Mouse (Mus musculus) bone marrow, adult 2 months (tissue): Measurements from ENCODE around the gene Rsu1. TPM values are rescaled to one million over a fixed set of nuclear protein-coding genes. Genes with fewer than 3 reads are reported as not detected.
A peak's percentile ranks its signal among the peaks of the same experiment; 100 is the strongest.

Experiments
- H3K27ac ChIP-seq: fragments of 200-500 bp; 2 replicates; pipeline ENCODE4 v1.5.1; 2012; ENCODE audit warnings: low read depth, mild to moderate bottlenecking, control low read depth, inconsistent platforms, low read length; ENCODE audit not compliant: control insufficient read depth, poor library complexity, insufficient read depth
- H3K4me1 ChIP-seq: fragments of 200-500 bp; 2 replicates; pipeline ENCODE4 v1.6.1; 2011; ENCODE audit warnings: low read length; ENCODE audit not compliant: control insufficient read depth, insufficient read depth
- H3K4me3 ChIP-seq: fragments of 200-500 bp; replicated peaks from 2 replicates; pipeline ENCODE3; 2011; ENCODE audit warnings: mild to moderate bottlenecking, low read depth, low read length, control low read depth; ENCODE audit not compliant: control insufficient read depth
- CTCF ChIP-seq: fragments of 200-500 bp; IDR thresholded peaks from 2 replicates; pipeline ENCODE4 v1.5.1; 2011; ENCODE audit warnings: low read length, control low read depth; ENCODE audit not compliant: control insufficient read depth, insufficient read depth
- POLR2A ChIP-seq: fragments of 200-500 bp; IDR thresholded peaks from 2 replicates; pipeline ENCODE4 v1.6.1; 2011; ENCODE audit warnings: low read depth, mild to moderate bottlenecking, control low read depth, low read length, borderline replicate concordance; ENCODE audit not compliant: control insufficient read depth
- WGBS: fragments of 180-500 bp; shearing (Covaris S2); methylation state at CpG from one replicate; pipeline ENCODE4 v1.1.7; 2018; 5-methylcytosine and 5-hydroxymethylcytosine counted together
- polyA plus RNA-seq: library from polyadenylated mRNA; stranded (reverse); fragments of >200 nt; gene quantifications from 2 replicates; pipeline ENCODE4 v1.2.4, GENCODE M21; 2011; ENCODE audit warnings: low replicate concordance; ENCODE audit not compliant: missing spikeins, insufficient read depth, insufficient read length

Rsu1 gene
- polyA plus RNA-seq, 1 experiment: 70.8 TPM

GRCm38 (mm10) chr2:13169962-13170361 lies 101.3 kb downstream of the Rsu1 start:
- 92% methylated on average over 6 of the region's 6 CpGs for WGBS
- no peaks in the 10 kb centered on the region; the same call in none of the 2 replicates for H3K4me1 ChIP-seq

GRCm38 (mm10) chr2:13169158-13169890 lies 101.9 kb downstream of the Rsu1 start:
- WGBS: 51% methylated on average over 4 of the region's 4 CpGs
- Histone ChIP-seq H3K27ac (no peak overlapping the region), H3K4me1 (no peaks in the 10 kb centered on the region; the same call in none of the 2 replicates), H3K4me3 (no peak overlapping the region)
- TF ChIP-seq POLR2A: no peak
- TF ChIP-seq CTCF: no peak

More at GRCm38 (mm10) chr2:13169962-13170361, 101.3 kb downstream of the Rsu1 start:
- TF ChIP-seq CTCF: no peak
- TF ChIP-seq POLR2A: no peak
- Histone ChIP-seq H3K4me3 (no peak overlapping the region), H3K27ac (no peak overlapping the region)

GRCm38 (mm10) chr2:13168743-13169142 lies 102.5 kb downstream of the Rsu1 start:
- Histone ChIP-seq H3K4me1 (no peaks in the 10 kb centered on the region; the same call in none of the 2 replicates), H3K4me3 (no peak overlapping the region), H3K27ac (no peak overlapping the region)
- TF ChIP-seq POLR2A: no peak
- TF ChIP-seq CTCF: peak; percentile 33; the same call in 1 of the 2 replicates
- WGBS: 75% methylated on average over 5 of the region's 5 CpGs

DNA sequence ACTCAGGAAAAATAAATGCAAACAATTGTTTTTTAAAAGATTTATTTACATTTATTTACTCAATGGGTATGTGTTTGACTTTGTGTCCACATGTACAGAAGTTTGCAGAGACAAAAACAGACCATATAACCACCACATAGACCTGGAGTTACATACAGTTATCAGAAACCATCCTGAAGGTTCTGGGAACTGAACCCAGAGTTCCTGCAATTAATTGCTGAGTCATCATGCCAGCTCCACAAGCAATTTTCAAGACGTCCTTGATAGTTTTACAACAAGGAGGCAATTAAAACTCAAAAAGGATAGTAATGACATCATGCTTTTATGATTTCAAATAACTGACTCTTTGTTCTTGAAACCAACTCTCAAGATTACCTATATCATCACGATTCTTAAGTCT lies 109.5 kb downstream of the Rsu1 start:
- no peak overlapping the region for H3K4me3 ChIP-seq
- H3K27ac ChIP-seq: no peak overlapping the region
- 71% methylated on average over 2 of the region's 2 CpGs for WGBS
- TF ChIP-seq POLR2A (no peak), CTCF (no peak)
- H3K4me1 ChIP-seq: no peaks in the 10 kb centered on the region

DNA sequence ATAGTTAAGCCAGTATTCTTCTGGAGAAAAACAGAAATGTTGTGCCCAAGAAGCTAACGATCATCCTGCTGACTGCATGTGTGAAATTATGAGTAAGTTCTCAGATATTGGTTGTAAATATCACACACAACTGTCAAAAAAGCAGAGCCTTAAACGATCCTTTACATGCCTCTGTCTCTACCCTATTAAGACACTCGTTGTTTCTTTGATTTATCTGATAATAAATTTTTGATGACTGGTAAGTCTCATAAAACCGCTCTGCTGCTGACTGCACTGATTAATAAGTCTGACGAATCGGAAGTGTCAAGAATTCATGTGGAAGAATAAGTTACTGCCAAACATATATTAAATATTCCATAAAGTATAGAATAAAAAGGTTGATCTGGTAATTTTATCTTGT lies 126.0 kb downstream of the Rsu1 start:
- Histone ChIP-seq H3K4me1 (no peaks in the 10 kb centered on the region), H3K4me3 (no peak overlapping the region), H3K27ac (no peak overlapping the region)
- TF ChIP-seq CTCF (no peak), POLR2A (no peak)
- WGBS: 83% methylated on average over 6 of the region's 6 CpGs

DNA sequence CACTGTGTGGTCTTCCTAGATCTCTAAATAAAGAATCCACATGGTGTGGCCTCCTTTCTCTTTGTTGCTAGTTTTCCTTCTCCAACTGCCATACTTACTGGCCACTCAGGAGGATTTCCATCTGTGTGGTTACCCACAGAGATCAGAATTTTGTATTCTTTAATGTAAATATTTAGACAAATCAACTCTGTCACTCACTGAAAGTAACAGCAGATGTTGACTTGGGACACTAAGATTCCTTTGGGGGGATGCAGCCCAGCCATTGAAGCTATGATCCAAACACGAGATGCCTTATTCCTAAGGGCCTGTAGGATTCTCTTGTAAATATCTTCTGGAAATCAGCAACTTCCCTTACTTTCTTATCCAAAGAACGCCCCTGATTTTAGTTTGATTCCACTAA lies 136.3 kb downstream of the Rsu1 start:
- H3K4me3 ChIP-seq: no peak overlapping the region
- 81% methylated on average over 2 of the region's 2 CpGs for WGBS
- TF ChIP-seq POLR2A (no peak), CTCF (no peak)
- H3K27ac ChIP-seq: no peak overlapping the region
- no peaks in the 10 kb centered on the region for H3K4me1 ChIP-seq

DNA sequence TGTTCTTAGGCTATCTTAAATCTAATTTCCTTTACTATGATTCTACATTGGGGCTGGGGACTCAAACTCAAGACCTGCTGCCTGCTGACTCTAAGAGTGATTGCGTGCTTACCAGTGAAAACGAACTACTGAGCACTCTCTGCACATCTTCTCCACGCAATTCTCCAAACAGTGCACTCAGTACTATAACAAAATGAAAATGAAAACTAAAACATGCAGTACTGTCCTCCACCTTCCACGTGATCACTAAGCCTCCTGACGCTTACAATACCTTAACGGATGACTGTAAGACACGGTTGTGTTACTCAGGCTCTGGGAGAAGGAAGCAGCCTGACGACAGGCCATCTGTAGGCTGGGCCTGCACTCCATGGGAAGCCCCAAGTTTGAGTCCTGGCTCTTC lies 138.4 kb downstream of the Rsu1 start:
- Histone ChIP-seq H3K4me1 (no peaks in the 10 kb centered on the region), H3K27ac (no peak overlapping the region), H3K4me3 (no peak overlapping the region)
- TF ChIP-seq POLR2A: no peak
- no peak for TF ChIP-seq CTCF
- WGBS: 85% methylated on average over 8 of the region's 8 CpGs

DNA sequence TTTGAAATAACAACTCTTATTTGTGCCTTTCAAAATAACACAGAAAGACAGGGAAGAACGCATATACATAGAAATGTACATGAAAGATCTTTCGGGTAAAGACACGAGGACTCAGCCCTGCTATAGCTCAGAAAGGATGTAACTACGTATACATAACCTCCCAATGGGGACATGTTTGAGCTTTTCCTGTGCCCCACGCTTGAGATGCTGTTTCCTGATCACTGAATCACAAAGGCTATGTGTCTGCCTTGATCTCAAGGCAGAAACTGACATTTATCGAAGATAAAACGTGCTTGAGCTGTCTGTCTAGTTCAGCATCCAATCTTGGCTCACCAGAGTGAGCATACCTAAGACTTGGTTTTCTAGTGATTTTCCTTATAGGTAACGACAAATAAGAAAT lies 138.8 kb downstream of the Rsu1 start:
- no peak for TF ChIP-seq CTCF
- no peak for TF ChIP-seq POLR2A
- no peaks in the 10 kb centered on the region for H3K4me1 ChIP-seq
- WGBS: 86% methylated on average over 8 of the region's 8 CpGs
- no peak overlapping the region for H3K4me3 ChIP-seq
- H3K27ac ChIP-seq: no peak overlapping the region

DNA sequence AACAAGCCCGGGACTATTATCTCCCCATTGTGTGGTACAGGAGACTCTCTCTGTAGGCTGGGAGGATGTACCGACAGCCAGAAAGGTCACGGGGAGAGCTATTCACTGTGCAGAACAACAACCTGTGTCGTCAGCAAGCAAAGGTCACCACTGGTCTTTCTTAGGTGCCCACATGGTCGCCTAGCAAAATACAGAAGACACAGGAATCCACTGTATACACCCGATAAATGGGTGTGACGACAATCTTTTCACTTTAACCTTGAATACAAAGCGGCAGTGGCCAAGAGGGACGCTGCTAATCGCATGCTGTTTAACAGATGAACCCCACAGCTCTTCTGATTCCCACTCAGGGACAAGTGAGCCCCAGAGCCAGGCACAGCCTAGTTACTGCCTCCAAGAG lies 141.4 kb downstream of the Rsu1 start:
- no peak overlapping the region for H3K4me3 ChIP-seq
- 91% methylated on average over 10 of the region's 10 CpGs for WGBS
- H3K4me1 ChIP-seq: no peaks in the 10 kb centered on the region
- H3K27ac ChIP-seq: no peak overlapping the region
- TF ChIP-seq POLR2A: no peak
- no peak for TF ChIP-seq CTCF
